Mouse (Mus musculus): ENCODE results near the gene Gp1ba. TPM values are rescaled to one million over a fixed set of nuclear protein-coding genes. Genes with fewer than 3 reads are reported as not detected.

The Gp1ba gene
- polyA plus RNA-seq, 1 experiment: 0.19 TPM

DNA sequence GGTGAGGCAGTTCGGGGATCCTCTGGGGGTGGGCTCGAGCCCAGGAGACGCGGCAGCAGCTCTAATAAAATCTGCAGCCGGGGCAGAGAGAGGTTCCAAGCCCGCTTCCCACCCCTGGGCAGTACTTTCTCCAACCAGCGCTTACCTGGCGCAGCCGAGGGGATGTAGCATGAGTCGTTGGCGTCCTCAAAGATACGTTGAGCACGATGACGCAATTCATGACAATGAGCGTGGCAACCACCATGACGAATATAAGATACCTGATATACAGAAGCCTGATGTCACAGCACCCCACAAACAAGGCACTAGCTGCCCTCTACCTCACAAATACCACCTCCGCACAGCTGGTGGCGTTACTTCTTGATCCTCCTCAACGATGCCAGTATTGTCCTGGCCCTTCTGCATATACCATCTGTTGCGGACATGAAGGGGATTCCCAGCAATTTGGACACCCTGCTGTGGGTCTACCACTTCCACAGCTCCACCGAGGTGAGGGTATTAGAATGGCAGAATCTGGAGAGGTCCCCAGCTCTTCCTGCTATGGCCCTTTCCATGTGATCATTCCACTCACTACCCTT lies 23.3 kb upstream of the Gp1ba start, which contains the start of gene 4930544D05Rik:
Gene 4930544D05Rik, plus strand, starts transcription at position 333 of the 578 bp plus-strand sequence.
- TF ChIP-seq POLR2A (IDR thresholded peaks at IDR 0.05; ENCODE audit: control insufficient read depth, low read depth, low read length): peak; percentile 82; the same call in 1 of the 2 replicates
- no peak for TF ChIP-seq CTCF (IDR thresholded peaks at IDR 0.05; ENCODE audit: control insufficient read depth, insufficient read depth, insufficient replicate concordance, low read depth, low read length)
- Histone ChIP-seq H3K4me1 (ENCODE audit: control insufficient read depth, insufficient read depth, low read length) (peaks cover 16% of the 10 kb centered on the region), H3K36me3 (ENCODE audit: control insufficient read depth, insufficient read depth, low read length) (no peaks in the 10 kb centered on the region), H3K4me3 (ENCODE audit: control insufficient read depth, low read depth, low read length) (peak within 1 kb of the TSS; percentile 91), H3K27ac (ENCODE audit: control insufficient read depth, insufficient read depth, low read depth, low read length) (peak within 1 kb of the TSS; percentile 26; the same call in 1 of the 2 replicates), H3K27me3 (ENCODE audit: control insufficient read depth, insufficient read depth, low read length) (no peaks in the 10 kb centered on the region)

DNA sequence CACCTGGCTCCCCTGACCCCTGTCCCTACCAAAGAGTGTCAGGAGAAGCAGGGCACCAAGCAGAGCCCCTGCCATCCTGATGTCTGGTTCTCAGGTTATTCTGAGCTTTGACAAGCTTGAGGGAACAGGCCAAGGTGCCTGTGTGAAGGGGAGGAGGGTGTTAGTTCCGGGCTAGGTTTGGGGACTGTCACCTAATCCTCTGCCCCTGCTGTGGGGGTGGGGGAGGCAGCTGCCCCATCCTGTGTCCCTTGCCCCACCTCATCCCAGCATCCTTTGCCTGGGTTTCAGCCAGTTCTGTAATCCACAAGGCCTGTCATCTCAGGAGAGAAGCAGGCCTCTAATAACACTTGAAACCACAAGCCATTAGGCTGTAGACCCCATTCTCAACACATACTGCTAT lies 19.8 kb upstream of the Gp1ba start, which contains the start of gene Chrne:
Gene Chrne, minus strand, starts transcription at position 116 of the 400 bp plus-strand sequence.
- no peak within 1 kb of the TSS for H3K27ac ChIP-seq (ENCODE audit: control insufficient read depth, insufficient read depth, low read depth, low read length)
- peaks cover 16% of the 10 kb centered on the region for H3K4me1 ChIP-seq (ENCODE audit: control insufficient read depth, insufficient read depth, low read length)
- H3K4me3 ChIP-seq (ENCODE audit: control insufficient read depth, low read depth, low read length): peak within 1 kb of the TSS; percentile 14
- no peak for TF ChIP-seq POLR2A (IDR thresholded peaks at IDR 0.05; ENCODE audit: control insufficient read depth, low read depth, low read length)
- no peak for TF ChIP-seq CTCF (IDR thresholded peaks at IDR 0.05; ENCODE audit: control insufficient read depth, insufficient read depth, insufficient replicate concordance, low read depth, low read length)
- H3K27me3 ChIP-seq (ENCODE audit: control insufficient read depth, insufficient read depth, low read length): no peaks in the 10 kb centered on the region
- no peaks in the 10 kb centered on the region for H3K36me3 ChIP-seq (ENCODE audit: control insufficient read depth, insufficient read depth, low read length)

DNA sequence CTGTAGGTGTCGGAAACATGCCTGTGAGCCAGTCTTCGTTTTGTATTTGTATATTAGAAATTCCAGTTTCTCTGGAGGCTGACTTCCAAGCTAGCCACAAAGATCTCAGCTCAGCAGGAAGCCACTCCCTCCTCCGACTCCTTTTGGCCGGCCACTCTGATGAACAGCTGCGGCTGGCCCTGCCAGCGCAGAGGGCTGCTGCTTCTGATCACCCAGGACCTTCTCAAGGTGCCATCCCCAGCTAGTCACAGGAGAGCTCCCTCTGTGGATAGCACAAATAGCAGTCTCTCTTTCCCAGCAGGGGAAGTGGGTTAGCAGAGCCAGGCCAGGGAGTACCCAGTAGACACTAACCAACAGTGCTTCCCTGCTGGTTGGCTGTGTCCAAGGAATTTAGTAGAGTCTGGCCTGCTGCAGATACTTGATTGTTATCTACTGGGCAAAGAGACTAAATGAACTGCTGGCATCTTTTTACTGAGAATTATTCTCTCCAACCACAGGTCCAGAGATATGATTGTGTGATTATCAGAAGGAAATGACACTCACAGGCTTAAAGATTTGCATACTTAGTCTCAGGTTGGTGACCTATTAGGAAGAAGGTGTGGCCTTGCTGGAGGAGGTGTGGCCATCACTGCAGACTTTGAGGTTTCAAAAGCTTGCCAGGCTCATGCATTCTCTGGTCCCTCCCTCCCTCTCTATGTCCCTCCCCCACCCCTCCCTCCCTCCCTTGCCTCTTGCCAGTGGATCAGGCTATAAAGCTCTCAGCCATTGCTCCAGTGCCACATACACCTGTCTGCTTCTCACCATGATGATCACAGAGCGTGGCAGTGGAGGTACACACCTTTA lies 16.7 kb upstream of the Gp1ba start:
- H3K27ac ChIP-seq (ENCODE audit: control insufficient read depth, insufficient read depth, low read depth, low read length): no peak overlapping the region
- H3K4me1 ChIP-seq (ENCODE audit: control insufficient read depth, insufficient read depth, low read length): peaks cover 2% of the 10 kb centered on the region; the same call in 1 of the 2 replicates
- H3K36me3 ChIP-seq (ENCODE audit: control insufficient read depth, insufficient read depth, low read length): no peaks in the 10 kb centered on the region
- no peaks in the 10 kb centered on the region for H3K27me3 ChIP-seq (ENCODE audit: control insufficient read depth, insufficient read depth, low read length)
- no peak overlapping the region for H3K4me3 ChIP-seq (ENCODE audit: control insufficient read depth, low read depth, low read length)
- TF ChIP-seq CTCF (IDR thresholded peaks at IDR 0.05; ENCODE audit: control insufficient read depth, insufficient read depth, insufficient replicate concordance, low read depth, low read length) (no peak), POLR2A (IDR thresholded peaks at IDR 0.05; ENCODE audit: control insufficient read depth, low read depth, low read length) (no peak)

DNA sequence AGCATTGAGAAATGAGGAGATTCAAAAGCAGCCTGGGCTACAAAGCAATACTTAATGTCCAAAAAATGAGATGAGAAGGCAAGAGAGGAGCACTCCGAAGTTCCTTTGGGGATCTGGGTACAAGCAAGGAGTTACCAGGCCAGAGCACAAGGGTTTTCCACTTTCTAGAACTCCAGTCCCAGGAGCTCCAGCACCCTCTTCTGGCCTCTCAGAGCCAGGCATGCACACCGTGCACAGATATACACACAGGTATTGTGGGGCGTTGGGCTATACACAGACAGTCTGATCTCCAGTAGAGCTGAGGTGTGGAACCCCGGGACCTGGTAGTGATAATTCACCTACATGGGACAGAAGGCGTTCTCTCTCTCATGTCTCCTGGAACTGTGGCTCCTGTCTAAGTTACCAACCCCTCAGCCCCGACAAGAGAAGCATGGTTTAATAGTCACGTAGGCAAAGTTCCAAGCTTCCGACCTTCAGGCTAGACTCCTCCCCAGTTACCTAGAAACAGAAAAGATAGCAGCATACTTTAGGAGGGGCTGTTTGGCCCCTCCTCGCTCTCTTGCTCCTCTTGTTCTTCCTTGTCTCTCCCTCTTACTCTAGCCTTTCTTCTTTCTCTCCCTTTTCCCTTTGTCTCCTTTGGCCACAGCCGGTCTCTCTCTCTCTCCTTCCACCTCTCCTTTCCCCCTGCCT lies 15.7 kb upstream of the Gp1ba start:
- no peaks in the 10 kb centered on the region for H3K4me1 ChIP-seq (ENCODE audit: control insufficient read depth, insufficient read depth, low read length)
- H3K36me3 ChIP-seq (ENCODE audit: control insufficient read depth, insufficient read depth, low read length): no peaks in the 10 kb centered on the region
- no peaks in the 10 kb centered on the region for H3K27me3 ChIP-seq (ENCODE audit: control insufficient read depth, insufficient read depth, low read length)
- peak; percentile 9; the same call in 1 of the 2 replicates for TF ChIP-seq CTCF (IDR thresholded peaks at IDR 0.05; ENCODE audit: control insufficient read depth, insufficient read depth, insufficient replicate concordance, low read depth, low read length)
- no peak for TF ChIP-seq POLR2A (IDR thresholded peaks at IDR 0.05; ENCODE audit: control insufficient read depth, low read depth, low read length)
- H3K27ac ChIP-seq (ENCODE audit: control insufficient read depth, insufficient read depth, low read depth, low read length): no peak overlapping the region
- no peak overlapping the region for H3K4me3 ChIP-seq (ENCODE audit: control insufficient read depth, low read depth, low read length)

DNA sequence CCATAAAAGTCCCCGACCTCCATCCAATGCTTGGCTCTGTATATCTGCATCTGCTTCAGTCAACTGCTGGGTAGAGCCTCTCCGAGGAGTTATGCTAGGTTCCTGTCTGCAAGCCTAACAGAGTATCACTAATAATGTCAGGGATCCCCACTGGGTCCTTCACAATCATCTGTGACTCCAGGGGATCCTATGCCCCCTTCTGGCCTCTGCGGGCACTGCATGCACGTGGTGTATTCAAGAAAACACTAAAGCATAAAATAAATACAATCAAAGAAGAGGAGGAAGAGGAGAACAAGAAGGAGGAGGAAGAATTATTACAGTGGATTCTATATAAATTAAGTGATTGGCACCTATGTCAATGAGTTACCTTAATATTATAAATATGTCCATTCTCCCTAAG lies 13.4 kb upstream of the Gp1ba start:
- Histone ChIP-seq H3K27ac (ENCODE audit: control insufficient read depth, insufficient read depth, low read depth, low read length) (no peak overlapping the region), H3K4me3 (ENCODE audit: control insufficient read depth, low read depth, low read length) (no peak overlapping the region), H3K27me3 (ENCODE audit: control insufficient read depth, insufficient read depth, low read length) (no peaks in the 10 kb centered on the region), H3K36me3 (ENCODE audit: control insufficient read depth, insufficient read depth, low read length) (no peaks in the 10 kb centered on the region), H3K4me1 (ENCODE audit: control insufficient read depth, insufficient read depth, low read length) (no peaks in the 10 kb centered on the region)
- TF ChIP-seq CTCF (IDR thresholded peaks at IDR 0.05; ENCODE audit: control insufficient read depth, insufficient read depth, insufficient replicate concordance, low read depth, low read length) (peak; percentile 37; the same call in 1 of the 2 replicates), POLR2A (IDR thresholded peaks at IDR 0.05; ENCODE audit: control insufficient read depth, low read depth, low read length) (no peak)

DNA sequence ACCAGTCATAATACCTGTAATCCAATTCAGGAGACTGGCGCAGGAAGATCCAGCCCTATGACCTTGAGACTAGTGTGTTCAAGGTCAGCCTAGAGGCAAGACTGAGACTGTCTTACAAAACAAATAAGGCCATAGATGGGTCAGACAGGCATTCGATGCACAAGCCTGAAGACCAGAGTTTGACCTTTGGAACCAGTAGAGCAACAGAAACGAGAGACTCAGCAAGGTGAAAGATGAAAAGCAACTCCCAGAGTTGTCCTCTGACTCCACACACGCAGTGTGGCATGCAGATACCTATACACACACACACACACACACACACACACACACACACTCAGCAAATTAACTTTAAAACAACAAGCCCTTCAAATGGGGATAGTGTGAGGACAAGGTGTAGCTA lies 12.0 kb upstream of the Gp1ba start:
- no peak overlapping the region for H3K27ac ChIP-seq (ENCODE audit: control insufficient read depth, insufficient read depth, low read depth, low read length)
- no peak overlapping the region for H3K4me3 ChIP-seq (ENCODE audit: control insufficient read depth, low read depth, low read length)
- no peaks in the 10 kb centered on the region for H3K4me1 ChIP-seq (ENCODE audit: control insufficient read depth, insufficient read depth, low read length)
- H3K27me3 ChIP-seq (ENCODE audit: control insufficient read depth, insufficient read depth, low read length): no peaks in the 10 kb centered on the region
- no peak for TF ChIP-seq POLR2A (IDR thresholded peaks at IDR 0.05; ENCODE audit: control insufficient read depth, low read depth, low read length)
- H3K36me3 ChIP-seq (ENCODE audit: control insufficient read depth, insufficient read depth, low read length): no peaks in the 10 kb centered on the region

DNA sequence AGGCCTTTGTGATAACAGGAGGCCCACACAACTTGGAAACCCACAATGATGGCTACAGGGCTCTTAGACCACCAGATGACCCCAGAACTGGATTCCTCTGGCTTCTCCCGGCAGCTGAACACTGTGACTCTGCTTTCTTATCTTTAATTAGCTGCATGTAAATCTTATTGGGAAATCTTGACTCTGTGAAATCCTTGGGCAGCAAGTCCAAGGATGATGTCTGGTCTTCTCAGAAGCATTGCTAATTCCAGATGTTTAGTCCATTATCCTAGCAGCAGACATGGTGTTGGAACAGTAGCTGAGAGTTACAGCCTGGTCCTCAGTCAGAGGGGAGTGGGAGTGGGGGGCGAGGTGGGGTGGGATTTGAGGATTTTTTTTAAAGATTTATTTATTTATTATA lies 10.5 kb upstream of the Gp1ba start:
- no peaks in the 10 kb centered on the region for H3K36me3 ChIP-seq (ENCODE audit: control insufficient read depth, insufficient read depth, low read length)
- H3K27me3 ChIP-seq (ENCODE audit: control insufficient read depth, insufficient read depth, low read length): no peaks in the 10 kb centered on the region
- H3K4me1 ChIP-seq (ENCODE audit: control insufficient read depth, insufficient read depth, low read length): no peaks in the 10 kb centered on the region
- H3K27ac ChIP-seq (ENCODE audit: control insufficient read depth, insufficient read depth, low read depth, low read length): no peak overlapping the region
- no peak overlapping the region for H3K4me3 ChIP-seq (ENCODE audit: control insufficient read depth, low read depth, low read length)
- TF ChIP-seq CTCF (IDR thresholded peaks at IDR 0.05; ENCODE audit: control insufficient read depth, insufficient read depth, insufficient replicate concordance, low read depth, low read length) (no peak), POLR2A (IDR thresholded peaks at IDR 0.05; ENCODE audit: control insufficient read depth, low read depth, low read length) (no peak)

Measured in testis, adult 2 months (tissue).